Mouse (Mus musculus) left cerebral cortex, postnatal 25 days (tissue): Measurements from ENCODE around the gene Mslnl. TPM values are rescaled to one million over a fixed set of nuclear protein-coding genes. Genes with fewer than 3 reads are reported as not detected.

ENCODE experiments used
- DNase-seq, 2 experiments: peaks; one replicate each; pipeline ENCODE4 v3.0.0; 2022; ENCODE audit warnings: low spot score in 2 of 2, mixed read lengths in 1 of 2
- intact Hi-C: fragments of 180-260 bp; cut with DNase I; formaldehyde crosslinking; loops from one replicate; pipeline ENCODE4 v1.15.1; 2025
- total RNA-seq, 2 experiments: library from RNA; stranded (reverse); gene quantifications; 2 replicates each; pipeline ENCODE4 v1.2.3; 2021

The Mslnl gene
- total RNA-seq, 2 experiments from 2014 or later, result 0.25 TPM; not detected in 1

GRCm38 (mm10) chr17:25777948-25778347 lies 42.1 kb downstream of the Mslnl start:
- intact Hi-C loops, result no loop called here
- no peak for DNase-seq

GRCm38 (mm10) chr17:25781339-25781738 lies 45.5 kb downstream of the Mslnl start:
- intact Hi-C loops, result no loop called here
- no peak for DNase-seq

DNA sequence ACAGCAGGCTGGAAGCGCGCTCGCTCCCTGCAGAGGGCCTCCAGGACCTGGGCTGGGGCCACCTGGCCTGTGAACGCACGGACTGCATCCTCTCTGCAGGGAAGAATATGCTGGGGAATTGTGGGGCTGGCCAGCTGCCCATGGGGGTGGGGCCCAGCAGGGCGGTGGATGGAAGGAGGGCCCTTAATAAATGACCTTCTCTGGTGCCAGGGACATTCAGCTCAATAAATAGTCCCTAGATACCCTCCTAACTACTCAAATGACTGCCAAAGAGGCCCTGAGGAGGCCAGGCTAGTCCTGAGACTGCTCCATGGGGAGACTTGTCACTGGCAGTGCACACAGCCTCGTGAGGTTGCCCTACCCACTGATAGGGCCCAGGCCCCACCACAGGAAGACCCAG lies 47.2 kb downstream of the Mslnl start:
- no peak for DNase-seq
- intact Hi-C loops, result no loop called here

DNA sequence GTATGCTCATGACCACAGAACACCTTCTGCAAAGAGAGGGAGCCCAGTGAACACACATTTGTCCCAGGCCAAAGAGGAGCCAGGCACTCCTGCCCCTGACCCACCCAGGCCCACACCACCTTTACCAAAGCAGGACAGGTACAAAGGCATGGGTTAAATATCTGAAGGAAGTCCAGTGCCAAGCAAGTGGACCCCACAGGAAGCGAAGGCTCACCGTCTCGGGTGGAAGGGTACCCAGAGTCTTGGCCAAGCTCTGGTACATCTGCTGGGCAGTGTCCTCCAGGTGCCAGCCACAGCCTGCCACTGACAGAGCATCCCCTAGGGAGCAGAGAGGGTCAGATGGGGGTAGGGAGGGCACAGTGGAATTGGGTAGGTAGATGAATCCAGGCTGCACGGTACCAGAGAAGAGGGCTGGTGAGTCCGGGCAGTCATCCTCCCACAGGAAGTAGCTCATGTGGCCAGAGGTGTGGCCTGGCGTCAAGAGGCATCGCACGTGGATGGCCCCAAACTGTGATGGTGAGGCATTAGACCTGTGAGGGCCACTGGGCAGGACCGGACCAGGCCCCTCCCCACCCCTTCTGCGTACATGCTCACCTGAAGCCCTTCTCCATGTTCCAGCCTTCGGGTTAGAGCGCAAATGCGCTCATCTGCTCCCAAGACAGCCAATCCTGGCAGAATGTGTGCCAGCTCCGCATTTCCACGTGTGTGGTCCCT lies 48.2 kb downstream of the Mslnl start:
- no peak for DNase-seq
- intact Hi-C loops, result loop anchor here (2.0 kb wide), 1 partner anchor 41 kb away; no protein-coding TSS in a partner anchor

DNA sequence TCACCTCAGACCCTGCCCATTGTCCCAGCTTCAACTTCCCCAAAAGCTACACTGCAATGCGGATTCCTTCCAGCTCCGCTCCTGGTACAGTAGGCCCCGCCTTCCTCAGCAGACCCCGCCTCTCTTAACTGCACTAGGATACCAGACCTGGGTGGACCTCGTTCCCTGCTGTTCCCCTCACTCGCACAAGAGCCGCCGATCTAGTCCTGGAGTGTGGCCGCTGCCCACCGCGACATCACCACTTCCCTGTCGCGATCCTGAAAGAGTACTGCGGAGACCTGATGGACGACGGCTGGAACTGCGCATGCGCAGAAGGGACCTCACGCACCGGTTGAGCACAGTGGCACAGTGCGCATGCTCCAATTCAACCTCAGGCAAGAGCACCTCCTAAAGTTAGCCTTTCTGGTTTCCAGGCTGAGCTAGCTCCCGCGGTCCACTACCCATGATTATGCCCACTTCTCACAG lies 49.5 kb downstream of the Mslnl start, which contains the start of gene Haghl:
Gene Haghl, minus strand, starts transcription at position 393 of the 465 bp plus-strand sequence.
- DNase-seq, result peak; percentile 98
- intact Hi-C loops, result loop anchor here (2.0 kb wide), 1 partner anchor 39 kb away; no protein-coding TSS in a partner anchor

DNA sequence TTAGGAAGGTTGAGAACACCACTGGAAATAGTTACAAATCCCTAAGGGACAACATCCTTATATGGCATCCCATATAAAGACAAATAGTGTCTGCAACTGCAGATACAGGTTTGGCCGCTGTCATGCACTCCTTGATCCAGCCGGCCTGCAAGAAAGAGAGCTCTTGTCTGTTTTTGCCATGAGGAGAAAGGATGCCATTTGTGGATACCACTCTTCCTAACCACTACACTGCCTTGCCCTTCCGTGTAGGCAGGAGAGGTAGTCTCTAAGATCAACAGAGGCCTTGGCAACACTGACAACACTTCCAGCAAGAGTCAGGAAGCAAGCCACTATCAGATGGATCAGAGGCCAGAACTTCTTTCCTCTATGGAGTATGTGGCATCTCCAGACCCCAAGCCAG lies 50.4 kb downstream of the Mslnl start, which contains the start of gene Ccdc78:
Gene Ccdc78, plus strand, starts transcription at position 301 of the 400 bp plus-strand sequence.
- no peak for DNase-seq
- intact Hi-C loops, result no loop called here

GRCm38 (mm10) chr17:25786781-25787504 lies 51.1 kb downstream of the Mslnl start:
- no peak for DNase-seq
- intact Hi-C loops, result no loop called here

DNA sequence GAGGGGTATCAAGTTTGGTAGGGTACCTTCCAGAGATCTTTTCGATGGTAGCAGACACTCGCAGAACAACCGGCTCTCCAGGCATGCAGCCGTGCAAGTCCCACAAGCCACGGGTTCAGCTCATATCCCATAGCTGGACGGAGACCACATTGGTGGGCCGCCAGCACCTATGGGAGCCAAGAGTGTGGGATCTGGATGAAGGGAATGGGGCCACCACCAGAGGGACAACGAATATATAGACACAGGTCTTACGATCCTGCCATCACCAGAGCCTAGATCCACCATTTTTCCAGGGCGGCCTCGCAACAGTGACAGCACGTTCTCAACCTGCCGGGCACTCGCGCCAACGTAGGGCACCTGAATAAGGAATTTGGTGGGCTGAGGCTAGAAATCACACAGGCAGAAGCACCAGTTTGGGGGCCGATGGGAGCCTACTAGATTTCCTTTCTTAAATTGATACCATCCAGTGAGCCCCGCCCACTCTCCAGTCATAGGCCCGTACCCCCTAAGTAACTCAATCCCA lies 55.5 kb downstream of the Mslnl start:
- intact Hi-C loops, result no loop called here
- no peak for DNase-seq

DNA sequence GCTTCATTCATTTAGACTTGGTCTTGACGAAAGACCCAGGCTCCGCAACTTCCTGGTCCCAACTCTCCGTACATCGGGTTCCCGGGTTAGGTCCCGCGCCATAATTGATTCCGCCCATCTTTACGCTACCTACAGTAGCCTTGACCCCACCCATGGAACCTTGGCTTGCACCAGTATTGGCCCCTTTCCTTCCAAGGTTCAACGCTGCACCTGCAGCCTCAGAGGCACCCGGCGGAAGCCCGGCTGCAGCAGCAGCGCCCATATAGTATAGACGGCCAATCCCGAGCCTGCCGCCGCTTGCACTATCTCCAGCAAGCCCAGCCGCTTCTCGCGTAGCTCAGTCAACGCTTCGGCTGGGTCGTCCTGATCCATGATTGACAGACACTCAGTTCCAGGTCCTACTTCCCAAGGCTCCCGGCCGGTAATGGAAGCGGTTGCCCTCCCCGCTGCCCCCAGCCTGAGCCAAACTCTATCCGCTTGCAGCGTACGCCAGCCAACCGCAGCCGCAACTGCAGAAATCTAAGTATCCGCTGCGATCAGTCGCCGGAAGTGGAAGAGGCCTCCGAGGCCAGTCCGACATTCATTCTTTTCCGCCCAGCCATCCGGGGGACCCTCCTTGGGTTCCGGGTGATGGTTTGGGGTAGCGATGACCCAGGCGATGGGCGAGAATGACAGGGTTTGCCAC lies 56.1 kb downstream of the Mslnl start:
- intact Hi-C loops, result no loop called here

GRCm38 (mm10) chr17:25792615-25793014 lies 56.8 kb downstream of the Mslnl start, which contains the start of gene Fam173a:
Gene Fam173a (minus strand): TSS chr17:25792901.
- intact Hi-C loops, result no loop called here
- DNase-seq, result peak in 1 of 2 experiments; percentile 81

More for the DNA sequence above, 56.1 kb downstream of the Mslnl start:
- peak; percentile 81 to 89 for DNase-seq

GRCm38 (mm10) chr17:25794197-25794596 lies 58.4 kb downstream of the Mslnl start:
- intact Hi-C loops, result no loop called here
- no peak for DNase-seq

DNA sequence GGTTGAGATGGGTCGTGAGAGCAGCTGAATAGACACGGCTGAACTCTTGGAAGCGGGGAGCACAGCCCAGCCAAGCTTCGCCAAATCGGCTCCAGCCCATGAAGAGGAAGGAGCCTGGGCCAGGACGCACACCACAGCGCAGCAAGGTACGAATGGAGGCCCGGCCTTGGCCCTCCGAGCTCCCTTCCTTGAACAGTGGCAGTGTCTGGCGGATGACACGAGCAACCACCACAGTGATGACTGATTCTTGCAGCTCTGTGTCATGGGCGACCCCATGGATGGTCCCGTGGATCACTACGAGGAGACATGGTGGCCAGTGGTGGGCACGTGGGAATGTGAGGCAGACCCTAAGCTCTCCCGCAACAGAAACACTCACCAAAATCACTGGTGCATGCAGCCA lies 59.2 kb downstream of the Mslnl start:
- no peak for DNase-seq
- intact Hi-C loops, result no loop called here

DNA sequence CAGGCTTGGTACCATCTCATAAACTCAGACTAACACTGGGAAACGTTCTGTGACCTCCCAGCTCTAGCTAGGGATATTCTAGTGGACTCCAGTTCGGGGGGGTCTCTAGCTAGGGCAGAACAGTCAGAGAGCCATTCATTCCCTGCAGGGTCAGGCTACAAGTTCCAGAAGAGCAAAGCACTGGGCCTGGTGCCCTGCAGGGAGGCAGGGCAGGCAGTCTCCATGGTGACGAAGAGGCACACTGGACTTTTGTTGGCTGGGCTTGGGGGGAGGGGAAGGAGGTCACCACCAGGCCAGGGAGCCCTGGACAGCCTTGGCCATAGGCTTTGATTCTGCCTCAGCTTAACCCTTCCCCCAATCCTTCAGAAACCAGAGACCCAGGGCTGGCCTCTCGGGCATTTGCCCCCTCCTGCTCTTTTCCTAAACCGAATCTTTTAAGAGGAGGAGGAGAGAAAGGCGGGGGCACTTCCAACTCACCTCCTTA lies 59.8 kb downstream of the Mslnl start, which contains the start of gene AC134908.4:
Gene AC134908.4, minus strand, starts transcription at position 51 of the 484 bp plus-strand sequence.
- intact Hi-C loops, result no loop called here

GRCm38 (mm10) chr17:25796211-25796771 lies 60.4 kb downstream of the Mslnl start:
- DNase-seq, result no peak
- intact Hi-C loops, result no loop called here

More for the DNA sequence above, 59.8 kb downstream of the Mslnl start, which contains the start of gene AC134908.4:
- DNase-seq, result peak in 1 of 2 experiments; percentile 72

DNA sequence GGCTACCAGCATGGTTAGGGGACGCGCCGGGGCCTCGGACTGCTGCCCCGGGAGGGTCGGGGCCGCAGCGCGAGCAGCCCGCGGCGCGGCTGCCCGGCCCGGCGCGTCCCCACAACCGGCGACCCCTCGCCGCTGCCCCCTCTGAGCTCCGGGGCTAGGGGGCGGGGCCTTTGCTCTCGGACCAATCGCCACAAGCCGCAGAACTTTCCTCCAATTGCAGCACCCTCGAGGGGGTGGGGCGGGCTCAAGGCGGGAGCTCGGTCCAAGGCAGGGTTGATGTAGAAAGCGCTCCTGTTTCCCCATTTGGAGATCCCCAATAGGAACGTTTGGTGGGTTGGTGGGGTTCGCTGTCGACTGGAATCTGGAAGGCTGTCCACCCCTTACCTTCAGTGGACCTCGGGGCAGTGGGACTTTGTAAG lies 61.1 kb downstream of the Mslnl start, which contains the start of gene Metrn:
Gene Metrn, minus strand, starts transcription at position 186 of the 419 bp plus-strand sequence.
- DNase-seq, result peak in 1 of 2 experiments; percentile 74
- intact Hi-C loops, result loop anchor here (1.0 kb wide), 1 partner anchor 24 kb away; the partner anchor contains the start of gene Narfl
